Mouse (Mus musculus): ENCODE results near the gene Kcnab3. TPM values are rescaled to one million over a fixed set of nuclear protein-coding genes. Genes with fewer than 3 reads are reported as not detected.

Gene Kcnab3
- polyA plus RNA-seq, 1 experiment from 2014 or later: 2.5 TPM

- 11% methylated on average over 6 of the region's 6 CpGs for WGBS
- Histone ChIP-seq H3K4me2 (peak overlapping the region; percentile 97), H3K27ac (peak overlapping the region; percentile 100), H3K4me3 (peak overlapping the region; percentile 84), H3K27me3 (no peaks in the 10 kb centered on the region), H3K36me3 (peaks cover 39% of the 10 kb centered on the region), H3K4me1 (peaks cover 41% of the 10 kb centered on the region), H3K9ac (peak overlapping the region; percentile 80), H3K9me3 (no peaks in the 10 kb centered on the region)
- no peak for ATAC-seq (ENCODE audit: insufficient number of reproducible peaks, insufficient read depth, low FRiP score, low TSS enrichment, low read depth)
These were observed 39.7 kb downstream of the Kcnab3 start for GRCm38 (mm10) chr11:69365722-69366121.

- H3K36me3 ChIP-seq: peaks cover 33% of the 10 kb centered on the region
- peaks cover 46% of the 10 kb centered on the region for H3K4me1 ChIP-seq
- no peaks in the 10 kb centered on the region for H3K27me3 ChIP-seq
- H3K9ac ChIP-seq: peak overlapping the region; percentile 80
- peak overlapping the region; percentile 97 for H3K4me2 ChIP-seq
- H3K27ac ChIP-seq: peak overlapping the region; percentile 100
- H3K9me3 ChIP-seq: no peaks in the 10 kb centered on the region
- under 1% methylated on average over 26 of the region's 26 CpGs for WGBS
- peak overlapping the region; percentile 84 for H3K4me3 ChIP-seq
- peak; percentile 79 for ATAC-seq (ENCODE audit: insufficient number of reproducible peaks, insufficient read depth, low FRiP score, low TSS enrichment, low read depth)
These were observed 40.2 kb downstream of the Kcnab3 start for GRCm38 (mm10) chr11:69366157-69366854.

GRCm38 (mm10) chr11:69366855-69367615, 41.0 kb downstream of the Kcnab3 start:
- Histone ChIP-seq H3K4me2 (peak overlapping the region; percentile 97), H3K27ac (peak overlapping the region; percentile 100), H3K4me3 (peak overlapping the region; percentile 84), H3K9ac (peak overlapping the region; percentile 100), H3K9me3 (no peaks in the 10 kb centered on the region), H3K27me3 (no peaks in the 10 kb centered on the region), H3K36me3 (peaks cover 26% of the 10 kb centered on the region), H3K4me1 (peaks cover 54% of the 10 kb centered on the region)
- no peak for ATAC-seq (ENCODE audit: insufficient number of reproducible peaks, insufficient read depth, low FRiP score, low TSS enrichment, low read depth)
- WGBS: under 1% methylated on average over 22 of the region's 22 CpGs

GRCm38 (mm10) chr11:69367616-69368355, 41.7 kb downstream of the Kcnab3 start:
- no peaks in the 10 kb centered on the region for H3K9me3 ChIP-seq
- H3K9ac ChIP-seq: peak overlapping the region; percentile 100
- peak overlapping the region; percentile 97 for H3K4me2 ChIP-seq
- under 1% methylated on average over 22 of the region's 22 CpGs for WGBS
- no peak for ATAC-seq (ENCODE audit: insufficient number of reproducible peaks, insufficient read depth, low FRiP score, low TSS enrichment, low read depth)
- peaks cover 24% of the 10 kb centered on the region for H3K36me3 ChIP-seq
- H3K4me1 ChIP-seq: peaks cover 55% of the 10 kb centered on the region
- peak overlapping the region; percentile 84 for H3K4me3 ChIP-seq
- H3K27ac ChIP-seq: peak overlapping the region; percentile 100
- no peaks in the 10 kb centered on the region for H3K27me3 ChIP-seq

GRCm38 (mm10) chr11:69368356-69369214, 42.5 kb downstream of the Kcnab3 start:
- no peaks in the 10 kb centered on the region for H3K9me3 ChIP-seq
- no peak for ATAC-seq (ENCODE audit: insufficient number of reproducible peaks, insufficient read depth, low FRiP score, low TSS enrichment, low read depth)
- under 1% methylated on average over 58 of the region's 106 CpGs for WGBS
- peak overlapping the region; percentile 100 for H3K9ac ChIP-seq
- peaks cover 47% of the 10 kb centered on the region for H3K4me1 ChIP-seq
- H3K27me3 ChIP-seq: no peaks in the 10 kb centered on the region
- H3K4me3 ChIP-seq: peak overlapping the region; percentile 84
- peak overlapping the region; percentile 97 for H3K4me2 ChIP-seq
- peaks cover 19% of the 10 kb centered on the region for H3K36me3 ChIP-seq
- peak overlapping the region; percentile 100 for H3K27ac ChIP-seq

GRCm38 (mm10) chr11:69369215-69369989, 43.3 kb downstream of the Kcnab3 start, which contains the start of gene Chd3:
Chd3 (minus strand) TSS chr11:69369406.
- Histone ChIP-seq H3K27ac (peak within 1 kb of the TSS; percentile 100), H3K36me3 (peaks cover 17% of the 10 kb centered on the region), H3K27me3 (no peaks in the 10 kb centered on the region), H3K4me1 (peaks cover 39% of the 10 kb centered on the region), H3K9ac (peak within 1 kb of the TSS; percentile 100), H3K4me2 (peak within 1 kb of the TSS; percentile 97), H3K9me3 (no peaks in the 10 kb centered on the region), H3K4me3 (peak within 1 kb of the TSS; percentile 84)
- under 1% methylated on average over 19 of the region's 34 CpGs for WGBS
- no peak for ATAC-seq (ENCODE audit: insufficient number of reproducible peaks, insufficient read depth, low FRiP score, low TSS enrichment, low read depth)

- peak overlapping the region; percentile 100 for H3K9ac ChIP-seq
- peak overlapping the region; percentile 100 for H3K27ac ChIP-seq
- peak overlapping the region; percentile 97 for H3K4me2 ChIP-seq
- ATAC-seq (ENCODE audit: insufficient number of reproducible peaks, insufficient read depth, low FRiP score, low TSS enrichment, low read depth): no peak
- peak overlapping the region; percentile 84 for H3K4me3 ChIP-seq
- peaks cover 15% of the 10 kb centered on the region for H3K36me3 ChIP-seq
- 12% methylated on average over 2 of the region's 2 CpGs for WGBS
- H3K9me3 ChIP-seq: no peaks in the 10 kb centered on the region
- H3K4me1 ChIP-seq: peaks cover 31% of the 10 kb centered on the region
- no peaks in the 10 kb centered on the region for H3K27me3 ChIP-seq
These were observed 44.1 kb downstream of the Kcnab3 start for GRCm38 (mm10) chr11:69369990-69370816.

GRCm38 (mm10) chr11:69370817-69371215, 44.8 kb downstream of the Kcnab3 start:
- Histone ChIP-seq H3K36me3 (peaks cover 18% of the 10 kb centered on the region), H3K9me3 (no peaks in the 10 kb centered on the region), H3K27ac (peak overlapping the region; percentile 79), H3K9ac (peak overlapping the region; percentile 28; the same call in 1 of the 2 replicates), H3K27me3 (no peaks in the 10 kb centered on the region), H3K4me2 (peak overlapping the region; percentile 39), H3K4me3 (no peak overlapping the region), H3K4me1 (peaks cover 25% of the 10 kb centered on the region)
- ATAC-seq (ENCODE audit: insufficient number of reproducible peaks, insufficient read depth, low FRiP score, low TSS enrichment, low read depth): no peak
- WGBS: 22% methylated on average over 9 of the region's 9 CpGs

GRCm38 (mm10) chr11:69371601-69372000, 45.5 kb downstream of the Kcnab3 start:
- WGBS: 55% methylated on average over 12 of the region's 12 CpGs
- Histone ChIP-seq H3K27ac (peak overlapping the region; percentile 79), H3K36me3 (peaks cover 20% of the 10 kb centered on the region), H3K9me3 (no peaks in the 10 kb centered on the region), H3K9ac (peak overlapping the region; percentile 28; the same call in 1 of the 2 replicates), H3K4me1 (peaks cover 20% of the 10 kb centered on the region), H3K27me3 (no peaks in the 10 kb centered on the region), H3K4me2 (peak overlapping the region; percentile 39; the same call in 1 of the 2 replicates), H3K4me3 (no peak overlapping the region)
- peak; percentile 8; the same call in 1 of the 2 replicates for ATAC-seq (ENCODE audit: insufficient number of reproducible peaks, insufficient read depth, low FRiP score, low TSS enrichment, low read depth)

Data from embryonic facial prominence, embryonic 13.5 days (tissue).